Mouse (Mus musculus): ENCODE results near the gene Ugt1a5.
"Not testable (repeated sequence)": the region's sequence is repeated elsewhere in the genome, so short reads cannot be mapped to it uniquely, and the experiment has no call there.

- TF ChIP-seq UBTF (IDR thresholded peaks at IDR 0.05; ENCODE audit: borderline replicate concordance, insufficient read depth, low read depth, low read length); CTCF (IDR thresholded peaks at IDR 0.05 in 2 of 3, conservative IDR thresholded peaks at IDR 0.05 in 1 of 3; ENCODE audit: control insufficient read depth in 1 of 3, insufficient read depth in 1 of 3, low read depth in 2 of 3, low read length in 3 of 3, poor library complexity in 1 of 3, severe bottlenecking in 1 of 3); BHLHE40 (IDR thresholded peaks at IDR 0.05; ENCODE audit: borderline replicate concordance, low read depth, low read length); CHD1 (IDR thresholded peaks at IDR 0.05; ENCODE audit: low read depth, low read length); POLR2A (IDR thresholded peaks at IDR 0.05; ENCODE audit: control insufficient read depth in 1 of 2, insufficient read depth in 1 of 2, low read depth in 1 of 2, low read length in 2 of 2, poor library complexity in 1 of 2); EP300 (IDR thresholded peaks at IDR 0.05; ENCODE audit: low read depth in 1 of 2, low read length in 2 of 2); HCFC1 (IDR thresholded peaks at IDR 0.05; ENCODE audit: low read depth, low read length); MAFK (IDR thresholded peaks at IDR 0.05; ENCODE audit: borderline replicate concordance, low read depth, low read length); MAX (IDR thresholded peaks at IDR 0.05; ENCODE audit: low read length); USF1 (IDR thresholded peaks at IDR 0.05; ENCODE audit: low read depth, low read length); ZC3H11A (IDR thresholded peaks at IDR 0.05; ENCODE audit: low read depth, low read length); ETS1 (IDR thresholded peaks at IDR 0.05; ENCODE audit: low read depth, low read length); SMC3 (IDR thresholded peaks at IDR 0.05; ENCODE audit: low read depth, low read length); E2F4 (IDR thresholded peaks at IDR 0.05; ENCODE audit: borderline replicate concordance, low read depth, low read length): not testable (repeated sequence)
Measured at GRCm38 (mm10) chr1:88120550-88120949, 45.3 kb upstream of the Ugt1a5 start.
